Mouse (Mus musculus): ENCODE measurements around the gene Qsox1. TPM values are rescaled to one million over a fixed set of nuclear protein-coding genes. Genes with fewer than 3 reads are reported as not detected.
A peak's percentile ranks its signal among the peaks of the same experiment; 100 is the strongest.

Gene Qsox1
- polyA plus RNA-seq, 1 experiment from 2014 or later, result 12.0 TPM

DNA sequence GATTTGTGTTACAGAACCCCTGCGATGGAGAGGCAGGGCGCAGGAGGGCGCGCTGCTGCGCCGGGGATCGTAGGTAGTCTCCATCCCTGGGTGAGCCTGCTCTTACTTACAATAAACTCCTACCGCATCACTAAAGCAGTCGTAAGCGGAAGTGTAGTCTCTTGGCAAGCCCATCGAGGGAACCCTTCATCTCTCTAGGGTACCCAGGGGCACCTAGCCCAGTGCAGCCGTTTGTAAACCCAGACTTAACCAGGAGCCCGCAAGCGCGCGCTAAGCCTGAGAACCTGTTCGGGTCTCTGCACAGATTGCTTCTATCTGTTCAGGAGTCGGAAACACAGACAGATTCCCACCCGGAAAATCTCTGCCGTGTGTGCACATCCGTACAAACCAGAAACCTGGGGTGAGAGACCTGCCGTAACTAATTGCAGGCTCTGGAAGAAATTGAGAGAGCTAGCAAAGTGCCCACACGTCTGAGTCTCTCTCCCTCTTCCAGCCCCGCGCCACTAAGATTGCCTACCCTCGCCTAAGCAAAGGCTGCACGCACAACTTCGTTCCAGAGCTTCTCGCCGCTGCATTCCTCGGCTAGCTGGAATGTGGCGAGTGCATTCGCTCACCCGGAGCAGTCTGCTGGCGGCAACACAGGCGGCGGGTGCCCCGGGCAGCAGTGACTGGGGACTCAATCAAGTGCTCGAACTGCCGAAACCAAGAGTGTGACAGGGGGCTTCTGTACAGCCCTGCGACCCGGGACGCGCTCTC is 71.9 kb downstream of the Qsox1 start:
- no peak for DNase-seq (ENCODE audit: low spot score)
- Histone ChIP-seq H3K9ac (0 out of 2 replicates have a peak overlapping the region, but pooled peaks have one; percentile 11), H3K27me3 (ENCODE audit: control insufficient read depth, insufficient read depth, low read length) (peaks cover 91% of the 10 kb centered on the region), H3K4me2 (replicated peaks) (peak overlapping the region; percentile 62), H3K36me3 (replicated peaks; ENCODE audit: control insufficient read depth, insufficient read depth) (no peaks in the 10 kb centered on the region), H3K4me3 (replicated peaks; ENCODE audit: low read length) (peak overlapping the region; percentile 36), H3K27ac (no peak overlapping the region), H3K9me3 (ENCODE audit: control insufficient read depth, low read length) (no peaks in the 10 kb centered on the region), H3K4me1 (replicated peaks; ENCODE audit: control insufficient read depth, insufficient read depth, low read length) (peaks cover 24% of the 10 kb centered on the region)
- under 1% methylated on average over 44 of the region's 44 CpGs for WGBS
- no peak for ATAC-seq (ENCODE audit: low FRiP score)

GRCm38 (mm10) chr1:155737809-155738383 is 74.8 kb downstream of the Qsox1 start:
- ATAC-seq (ENCODE audit: low FRiP score) (no peak), DNase-seq (ENCODE audit: low spot score) (no peak)
- H3K9me3 ChIP-seq (ENCODE audit: control insufficient read depth, low read length), result no peaks in the 10 kb centered on the region
- WGBS, result under 1% methylated on average over 25 of the region's 25 CpGs
- no peak overlapping the region for H3K9ac ChIP-seq
- no peaks in the 10 kb centered on the region for H3K36me3 ChIP-seq (replicated peaks; ENCODE audit: control insufficient read depth, insufficient read depth)
- peaks cover 96% of the 10 kb centered on the region for H3K27me3 ChIP-seq (ENCODE audit: control insufficient read depth, insufficient read depth, low read length)
- H3K4me2 ChIP-seq (replicated peaks), result no peak overlapping the region
- peak overlapping the region; percentile 4; the same call in 1 of the 2 replicates for H3K4me3 ChIP-seq (replicated peaks; ENCODE audit: low read length)
- H3K4me1 ChIP-seq (replicated peaks; ENCODE audit: control insufficient read depth, insufficient read depth, low read length), result peaks cover 23% of the 10 kb centered on the region
- H3K27ac ChIP-seq, result no peak overlapping the region

DNA sequence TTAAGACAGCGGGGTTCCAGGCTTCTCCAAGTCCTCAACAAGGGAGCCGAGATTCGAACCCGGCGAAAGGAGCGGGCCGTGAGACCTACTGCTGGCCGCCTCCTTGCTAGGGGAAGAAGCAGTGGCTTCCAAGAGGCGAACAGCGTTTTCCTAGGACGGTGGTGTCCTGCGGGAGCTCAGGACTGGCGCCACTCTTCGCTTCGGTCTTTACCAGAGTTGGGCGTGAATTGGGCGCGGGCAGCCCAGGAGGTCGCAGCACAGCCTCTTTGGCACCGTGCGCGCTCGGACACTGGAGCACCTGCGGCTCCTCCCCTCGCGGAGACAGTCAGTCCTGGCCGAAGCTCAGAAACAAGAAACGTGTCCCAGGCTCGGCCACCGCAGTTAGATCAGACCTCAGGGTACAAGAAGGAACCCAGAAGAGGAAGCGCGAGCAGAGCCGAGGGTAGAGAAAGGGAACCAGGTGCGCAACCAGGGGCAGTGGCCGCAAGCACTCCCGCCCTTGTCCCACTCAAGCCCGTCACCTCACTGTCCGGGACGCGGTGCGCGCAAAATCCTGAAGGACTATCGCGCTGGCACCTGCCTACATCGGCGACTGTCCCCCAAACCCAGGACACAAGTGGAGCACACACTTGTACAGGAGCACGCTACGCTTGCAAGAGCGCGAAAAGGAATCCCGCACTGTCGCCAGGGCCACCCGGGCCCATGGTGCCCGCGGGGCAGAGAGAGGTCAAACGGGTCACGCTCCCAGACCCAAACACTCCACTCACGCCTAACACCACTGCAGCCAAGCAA is 75.5 kb downstream of the Qsox1 start:
- peak overlapping the region; percentile 4 for H3K4me3 ChIP-seq (replicated peaks; ENCODE audit: low read length)
- H3K27me3 ChIP-seq (ENCODE audit: control insufficient read depth, insufficient read depth, low read length), result peaks cover 96% of the 10 kb centered on the region
- H3K4me1 ChIP-seq (replicated peaks; ENCODE audit: control insufficient read depth, insufficient read depth, low read length), result peaks cover 16% of the 10 kb centered on the region
- ATAC-seq (ENCODE audit: low FRiP score) (no peak), DNase-seq (ENCODE audit: low spot score) (no peak)
- WGBS, result under 1% methylated on average over 58 of the region's 58 CpGs
- no peak overlapping the region for H3K27ac ChIP-seq
- no peak overlapping the region; the same call in 1 of the 2 replicates for H3K4me2 ChIP-seq (replicated peaks)
- no peaks in the 10 kb centered on the region for H3K36me3 ChIP-seq (replicated peaks; ENCODE audit: control insufficient read depth, insufficient read depth)
- H3K9me3 ChIP-seq (ENCODE audit: control insufficient read depth, low read length), result no peaks in the 10 kb centered on the region
- H3K9ac ChIP-seq, result no peak overlapping the region

DNA sequence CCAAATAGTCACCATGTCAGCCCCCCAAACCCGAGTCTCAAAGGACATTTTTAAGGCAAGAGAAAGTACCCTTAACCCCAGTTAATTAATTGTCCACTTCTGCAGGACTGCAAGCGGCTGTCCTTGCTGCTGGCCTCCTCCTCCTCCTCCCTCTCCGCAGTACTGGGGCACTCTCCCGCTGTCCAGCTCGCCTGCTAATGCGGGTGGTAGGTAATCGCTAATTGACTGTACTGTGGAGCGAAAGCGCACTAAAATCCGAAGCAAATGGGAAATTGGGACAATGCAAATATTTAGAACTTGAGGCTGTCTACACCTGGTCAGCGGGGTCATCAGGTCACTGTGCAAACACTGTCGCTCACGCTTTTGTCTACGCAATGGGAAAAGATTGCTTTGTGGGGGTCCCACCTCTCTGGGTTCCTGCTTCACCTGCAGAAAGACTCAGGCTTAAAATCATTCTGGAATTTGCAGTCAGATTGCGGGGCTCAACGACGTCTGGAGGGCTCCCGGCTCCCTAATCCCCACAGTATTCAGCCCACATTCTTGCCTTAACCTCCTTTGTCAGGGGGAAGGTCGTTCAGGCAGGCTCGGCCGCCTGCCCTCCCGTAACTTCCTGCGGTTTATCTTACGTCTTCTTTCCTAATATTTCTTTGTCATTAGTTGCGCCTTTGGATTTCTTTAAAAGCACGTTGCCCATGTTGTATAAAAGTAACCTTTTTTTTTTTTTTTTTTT is 76.4 kb downstream of the Qsox1 start:
- no peaks in the 10 kb centered on the region for H3K36me3 ChIP-seq (replicated peaks; ENCODE audit: control insufficient read depth, insufficient read depth)
- H3K4me1 ChIP-seq (replicated peaks; ENCODE audit: control insufficient read depth, insufficient read depth, low read length), result 0 out of 2 replicates have a peak, but pooled peaks cover 6% of the 10 kb centered on the region
- H3K27me3 ChIP-seq (ENCODE audit: control insufficient read depth, insufficient read depth, low read length), result peaks cover 96% of the 10 kb centered on the region
- no peak for ATAC-seq (ENCODE audit: low FRiP score)
- H3K4me3 ChIP-seq (replicated peaks; ENCODE audit: low read length), result no peak overlapping the region
- no peak overlapping the region for H3K9ac ChIP-seq
- no peaks in the 10 kb centered on the region for H3K9me3 ChIP-seq (ENCODE audit: control insufficient read depth, low read length)
- H3K27ac ChIP-seq, result no peak overlapping the region
- H3K4me2 ChIP-seq (replicated peaks), result 0 out of 2 replicates have a peak overlapping the region, but pooled peaks have one; percentile 10
- 1% methylated on average over 26 of the region's 26 CpGs for WGBS
- no peak for DNase-seq (ENCODE audit: low spot score)

- Histone ChIP-seq H3K4me2 (replicated peaks) (no peak overlapping the region), H3K9ac (no peak overlapping the region), H3K27ac (no peak overlapping the region), H3K4me3 (replicated peaks; ENCODE audit: low read length) (no peak overlapping the region), H3K27me3 (ENCODE audit: control insufficient read depth, insufficient read depth, low read length) (peaks cover 97% of the 10 kb centered on the region), H3K36me3 (replicated peaks; ENCODE audit: control insufficient read depth, insufficient read depth) (no peaks in the 10 kb centered on the region), H3K4me1 (replicated peaks; ENCODE audit: control insufficient read depth, insufficient read depth, low read length) (no peaks in the 10 kb centered on the region), H3K9me3 (ENCODE audit: control insufficient read depth, low read length) (no peaks in the 10 kb centered on the region)
- ATAC-seq (ENCODE audit: low FRiP score) (no peak), DNase-seq (ENCODE audit: low spot score) (no peak)
- WGBS, result 2% methylated on average over 2 of the region's 2 CpGs
These were observed 81.5 kb downstream of the Qsox1 start for GRCm38 (mm10) chr1:155731156-155731555.

DNA sequence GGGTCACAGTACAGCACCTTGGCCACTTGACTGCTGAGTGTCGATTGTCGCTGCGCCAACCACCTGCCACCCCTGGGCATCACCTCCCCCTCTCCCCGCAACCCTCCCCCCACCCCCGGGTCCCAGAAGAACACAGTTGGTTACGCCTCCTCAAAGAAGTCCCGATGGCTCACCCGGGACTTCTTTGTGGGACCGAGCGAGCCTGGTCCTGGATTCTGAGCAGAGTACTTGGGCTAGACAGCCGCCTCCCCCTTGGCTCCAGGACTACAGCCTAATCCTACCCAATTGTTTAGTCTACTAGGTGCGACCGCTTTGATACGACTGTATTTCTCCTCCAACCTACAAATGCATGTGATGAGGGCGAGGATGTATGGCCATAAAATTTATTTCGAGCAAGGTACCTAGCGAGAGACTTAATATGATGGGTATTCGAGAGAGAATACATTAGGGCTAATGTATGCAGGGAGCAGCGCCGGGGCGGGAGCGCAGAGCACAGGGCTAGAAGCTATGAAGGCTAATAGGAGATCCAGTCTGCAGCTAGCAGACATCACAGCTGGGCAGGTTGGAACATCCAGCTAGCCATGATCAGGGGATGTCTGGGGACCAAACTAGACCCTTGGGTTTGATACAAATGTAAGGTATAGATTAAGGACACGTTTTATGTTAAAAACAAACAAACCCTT is 83.4 kb downstream of the Qsox1 start:
- Histone ChIP-seq H3K9ac (no peak overlapping the region), H3K4me3 (replicated peaks; ENCODE audit: low read length) (no peak overlapping the region), H3K27ac (no peak overlapping the region), H3K4me1 (replicated peaks; ENCODE audit: control insufficient read depth, insufficient read depth, low read length) (no peaks in the 10 kb centered on the region), H3K4me2 (replicated peaks) (peak overlapping the region; percentile 35), H3K36me3 (replicated peaks; ENCODE audit: control insufficient read depth, insufficient read depth) (no peaks in the 10 kb centered on the region), H3K27me3 (ENCODE audit: control insufficient read depth, insufficient read depth, low read length) (peaks cover 96% of the 10 kb centered on the region), H3K9me3 (ENCODE audit: control insufficient read depth, low read length) (no peaks in the 10 kb centered on the region)
- WGBS, result 1% methylated on average over 23 of the region's 23 CpGs
- ATAC-seq (ENCODE audit: low FRiP score) (no peak), DNase-seq (ENCODE audit: low spot score) (no peak)

DNA sequence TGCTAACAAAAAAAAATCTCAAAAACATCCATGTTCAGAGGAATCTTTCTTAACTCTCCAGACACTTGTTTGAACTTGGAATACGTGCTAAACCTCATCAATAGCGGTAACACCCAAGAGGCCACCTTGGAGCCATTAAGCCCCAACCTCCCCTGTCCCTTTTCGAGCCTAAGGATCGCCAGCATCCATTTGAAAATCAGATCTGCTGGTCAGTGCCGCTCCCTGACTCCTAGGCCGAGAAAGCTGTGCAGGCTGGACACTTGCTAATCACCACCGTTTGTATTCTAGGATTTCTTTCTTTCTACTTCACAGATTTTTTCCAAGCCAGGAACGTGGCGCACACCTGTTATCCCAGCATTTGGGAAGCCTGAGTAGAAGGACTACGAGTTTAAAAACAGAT is 84.9 kb downstream of the Qsox1 start:
- 31% methylated on average over 10 of the region's 10 CpGs for WGBS
- Histone ChIP-seq H3K4me1 (replicated peaks; ENCODE audit: control insufficient read depth, insufficient read depth, low read length) (no peaks in the 10 kb centered on the region), H3K9ac (no peak overlapping the region), H3K27ac (no peak overlapping the region), H3K27me3 (ENCODE audit: control insufficient read depth, insufficient read depth, low read length) (peaks cover 94% of the 10 kb centered on the region), H3K4me3 (replicated peaks; ENCODE audit: low read length) (no peak overlapping the region), H3K4me2 (replicated peaks) (no peak overlapping the region), H3K36me3 (replicated peaks; ENCODE audit: control insufficient read depth, insufficient read depth) (no peaks in the 10 kb centered on the region), H3K9me3 (ENCODE audit: control insufficient read depth, low read length) (no peaks in the 10 kb centered on the region)
- ATAC-seq (ENCODE audit: low FRiP score) (no peak), DNase-seq (ENCODE audit: low spot score) (no peak)
